Mouse (Mus musculus): ENCODE results near the gene Dennd6b. TPM values are rescaled to one million over a fixed set of nuclear protein-coding genes. Genes with fewer than 3 reads are reported as not detected.

Gene Dennd6b
- total RNA-seq, 2 experiments from 2014 or later: 4.7 to 6.1 TPM

DNA sequence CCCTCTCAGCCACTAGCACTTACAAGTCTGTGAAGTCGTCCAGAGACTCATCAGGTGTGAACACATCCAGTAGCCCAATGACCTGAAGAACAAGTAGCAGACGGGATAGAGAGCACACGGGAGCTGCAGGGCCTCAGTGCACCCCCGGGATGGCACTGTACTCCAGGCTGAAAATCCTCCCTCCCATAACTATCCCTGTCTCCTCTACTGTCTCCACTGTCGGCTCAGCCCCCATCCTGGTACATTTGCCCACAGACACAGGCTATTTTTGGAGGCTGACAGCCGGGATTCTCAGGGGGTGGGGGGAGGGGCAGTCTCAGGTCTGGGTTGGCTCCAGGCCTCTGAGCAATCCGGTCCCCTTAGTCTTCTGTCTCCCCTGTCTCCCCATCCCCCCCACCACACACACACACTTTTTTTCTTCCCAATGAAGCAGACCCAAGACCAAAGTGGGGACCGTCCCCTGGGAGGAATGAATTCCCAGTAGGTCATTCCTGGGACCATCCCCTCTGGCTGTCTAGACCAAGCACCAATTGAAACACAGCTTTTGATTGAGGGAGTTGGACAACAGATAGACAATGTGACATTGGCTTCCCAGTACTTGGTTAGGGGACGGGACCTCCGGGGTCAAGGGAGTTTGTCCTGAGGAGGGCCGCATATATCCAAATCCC is 58.8 kb downstream of the Dennd6b start:
- ATAC-seq (replicated peaks; ENCODE audit: poor library complexity, severe bottlenecking): no peak

DNA sequence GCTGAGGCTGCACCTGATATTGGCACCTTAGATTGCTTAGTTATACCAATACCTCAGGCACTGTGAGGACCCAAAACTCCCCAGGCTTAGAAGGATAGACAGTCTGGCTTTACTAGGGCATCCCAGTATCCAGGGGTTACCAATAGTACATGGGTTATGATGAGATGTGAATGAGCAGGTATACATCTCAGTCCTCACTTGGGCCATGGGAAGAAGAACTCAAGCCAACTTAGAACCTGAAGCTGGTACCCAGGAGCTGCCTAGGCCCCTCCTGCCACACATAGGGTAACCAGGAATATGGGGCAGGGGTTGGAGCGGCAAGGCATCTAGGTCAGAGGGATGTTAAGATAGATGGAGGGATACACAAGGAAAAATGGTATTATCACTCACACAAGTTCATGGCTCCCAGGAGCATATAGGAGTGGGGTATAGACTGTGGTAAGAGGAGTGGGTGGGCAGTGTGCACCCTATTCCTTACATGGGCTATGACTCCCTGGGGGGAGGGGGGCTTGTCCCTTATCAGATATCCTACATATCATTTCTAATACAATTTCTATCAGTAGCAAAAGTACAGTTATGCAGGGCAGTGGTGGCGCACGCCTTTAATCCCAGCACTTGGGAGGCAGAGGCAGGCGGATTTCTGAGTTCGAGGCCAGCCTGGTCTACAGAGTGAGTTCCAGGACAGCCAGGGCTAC is 59.7 kb downstream of the Dennd6b start:
- ATAC-seq (replicated peaks; ENCODE audit: poor library complexity, severe bottlenecking): no peak

Other genes starting within 250 kb of the Dennd6b start
- gene Ttll8, start 242.1 kb downstream of the Dennd6b start, total RNA-seq (2014; fragmentation: Nextera tagmentation): not detected in 2 replicates
- gene Ttll8, start 242.1 kb downstream of the Dennd6b start, total RNA-seq (2017): not detected in 2 replicates
- not detected in 2 replicates for gene Mlc1, start 217.5 kb downstream of the Dennd6b start, total RNA-seq (2014; fragmentation: Nextera tagmentation)
- not detected in 2 replicates for gene Mlc1, start 217.5 kb downstream of the Dennd6b start, total RNA-seq (2017)
- gene Mov10l1, start 213.6 kb downstream of the Dennd6b start, total RNA-seq (2014; fragmentation: Nextera tagmentation): not detected in 2 replicates
- not detected in 2 replicates for gene Mov10l1, start 213.6 kb downstream of the Dennd6b start, total RNA-seq (2017)
- gene Panx2, start 136.8 kb downstream of the Dennd6b start, total RNA-seq (2014; fragmentation: Nextera tagmentation): not detected in 2 replicates
- not detected in 2 replicates for gene Panx2, start 136.8 kb downstream of the Dennd6b start, total RNA-seq (2017)
- gene Trabd, start 121.4 kb downstream of the Dennd6b start, total RNA-seq (2014; fragmentation: Nextera tagmentation): 38.0 and 44.2 TPM in 2 replicates
- gene Trabd, start 121.4 kb downstream of the Dennd6b start, total RNA-seq (2017): 36.9 and 39.8 TPM in 2 replicates
- 11.6 and 21.8 TPM in 2 replicates for gene Selenoo, start 107.4 kb downstream of the Dennd6b start, total RNA-seq (2014; fragmentation: Nextera tagmentation)
- gene Selenoo, start 107.4 kb downstream of the Dennd6b start, total RNA-seq (2017): 13.6 and 16.2 TPM in 2 replicates
- 23.4 and 29.2 TPM in 2 replicates for gene Tubgcp6, start 73.4 kb downstream of the Dennd6b start, total RNA-seq (2014; fragmentation: Nextera tagmentation)
- gene Tubgcp6, start 73.4 kb downstream of the Dennd6b start, total RNA-seq (2017): 12.6 and 20.2 TPM in 2 replicates
- 11.3 and 14.7 TPM in 2 replicates for gene Hdac10, start 67.8 kb downstream of the Dennd6b start, total RNA-seq (2014; fragmentation: Nextera tagmentation)
- gene Hdac10, start 67.8 kb downstream of the Dennd6b start, total RNA-seq (2017): 11.2 and 13.9 TPM in 2 replicates
- not detected in 2 replicates for gene Mapk12, start 55.8 kb downstream of the Dennd6b start, total RNA-seq (2014; fragmentation: Nextera tagmentation)
- gene Mapk12, start 55.8 kb downstream of the Dennd6b start, total RNA-seq (2017): 0.93 TPM in 1 of 2 replicates, not detected in the other
- not detected in 2 replicates for gene Mapk11, start 46.9 kb downstream of the Dennd6b start, total RNA-seq (2014; fragmentation: Nextera tagmentation)
- not detected in 2 replicates for gene Mapk11, start 46.9 kb downstream of the Dennd6b start, total RNA-seq (2017)
- gene Plxnb2, start 15.7 kb downstream of the Dennd6b start, total RNA-seq (2014; fragmentation: Nextera tagmentation): 19.1 and 23.4 TPM in 2 replicates
- gene Plxnb2, start 15.7 kb downstream of the Dennd6b start, total RNA-seq (2017): 11.0 and 14.7 TPM in 2 replicates
- gene Ppp6r2, start 15.1 kb upstream of the Dennd6b start, total RNA-seq (2014; fragmentation: Nextera tagmentation): 9.2 and 10.5 TPM in 2 replicates
- 5.8 and 6.4 TPM in 2 replicates for gene Ppp6r2, start 15.1 kb upstream of the Dennd6b start, total RNA-seq (2017)
- gene Sbf1, start 118.8 kb upstream of the Dennd6b start, total RNA-seq (2014; fragmentation: Nextera tagmentation): 88.1 and 131 TPM in 2 replicates
- gene Sbf1, start 118.8 kb upstream of the Dennd6b start, total RNA-seq (2017): 43.1 and 52.0 TPM in 2 replicates
- gene Adm2, start 126.2 kb upstream of the Dennd6b start, total RNA-seq (2014; fragmentation: Nextera tagmentation): not detected in 2 replicates
- gene Adm2, start 126.2 kb upstream of the Dennd6b start, total RNA-seq (2017): not detected in 2 replicates
- not detected in 2 replicates for gene Miox, start 137.9 kb upstream of the Dennd6b start, total RNA-seq (2014; fragmentation: Nextera tagmentation)
- gene Miox, start 137.9 kb upstream of the Dennd6b start, total RNA-seq (2017): not detected in 2 replicates
- gene Lmf2, start 159.2 kb upstream of the Dennd6b start, total RNA-seq (2014; fragmentation: Nextera tagmentation): 15.4 and 22.3 TPM in 2 replicates
- 8.9 and 11.0 TPM in 2 replicates for gene Lmf2, start 159.2 kb upstream of the Dennd6b start, total RNA-seq (2017)
- 87.4 and 136 TPM in 2 replicates for gene Ncaph2, start 159.2 kb upstream of the Dennd6b start, total RNA-seq (2014; fragmentation: Nextera tagmentation)
- gene Ncaph2, start 159.2 kb upstream of the Dennd6b start, total RNA-seq (2017): 92.2 and 118 TPM in 2 replicates
- 12.4 and 27.5 TPM in 2 replicates for gene Sco2, start 177.3 kb upstream of the Dennd6b start, total RNA-seq (2014; fragmentation: Nextera tagmentation)
- gene Sco2, start 177.3 kb upstream of the Dennd6b start, total RNA-seq (2017): 22.7 and 31.5 TPM in 2 replicates
- not detected in 2 replicates for gene Tymp, start 180.5 kb upstream of the Dennd6b start, total RNA-seq (2014; fragmentation: Nextera tagmentation)
- 0.43 and 1.1 TPM in 2 replicates for gene Tymp, start 180.5 kb upstream of the Dennd6b start, total RNA-seq (2017)
- gene Odf3b, start 182.8 kb upstream of the Dennd6b start, total RNA-seq (2014; fragmentation: Nextera tagmentation): 3.1 and 4.2 TPM in 2 replicates
- gene Odf3b, start 182.8 kb upstream of the Dennd6b start, total RNA-seq (2017): 0.46 TPM in 1 of 2 replicates, not detected in the other
- not detected in 2 replicates for gene Klhdc7b, start 188.4 kb upstream of the Dennd6b start, total RNA-seq (2014; fragmentation: Nextera tagmentation)
- gene Klhdc7b, start 188.4 kb upstream of the Dennd6b start, total RNA-seq (2017): 0.13 TPM in 1 of 2 replicates, not detected in the other
- not detected in 2 replicates for gene Syce3, start 214.0 kb upstream of the Dennd6b start, total RNA-seq (2014; fragmentation: Nextera tagmentation)
- gene Syce3, start 214.0 kb upstream of the Dennd6b start, total RNA-seq (2017): not detected in 2 replicates
- 2.8 and 2.9 TPM in 2 replicates for gene Cpt1b, start 229.4 kb upstream of the Dennd6b start, total RNA-seq (2014; fragmentation: Nextera tagmentation)
- gene Cpt1b, start 229.4 kb upstream of the Dennd6b start, total RNA-seq (2017): 1.5 TPM in 1 of 2 replicates, not detected in the other
- gene C730034F03Rik, start 233.1 kb upstream of the Dennd6b start, total RNA-seq (2014; fragmentation: Nextera tagmentation): not detected in 2 replicates
- 2.7 and 3.6 TPM in 2 replicates for gene C730034F03Rik, start 233.1 kb upstream of the Dennd6b start, total RNA-seq (2017)
- gene Gm44502, start 233.2 kb upstream of the Dennd6b start, total RNA-seq (2014; fragmentation: Nextera tagmentation): not detected in 2 replicates
- 0.82 TPM in 1 of 2 replicates, not detected in the other for gene Gm44502, start 233.2 kb upstream of the Dennd6b start, total RNA-seq (2017)
- 77.0 and 85.0 TPM in 2 replicates for gene Chkb, start 233.4 kb upstream of the Dennd6b start, total RNA-seq (2014; fragmentation: Nextera tagmentation)
- gene Chkb, start 233.4 kb upstream of the Dennd6b start, total RNA-seq (2017): 25.3 and 27.7 TPM in 2 replicates

Measured in granulocyte monocyte progenitor cell, adult 5-6 weeks (primary cell).